ENCODE assay signal across 14 mouse cellular contexts in the genomic region with DNA sequence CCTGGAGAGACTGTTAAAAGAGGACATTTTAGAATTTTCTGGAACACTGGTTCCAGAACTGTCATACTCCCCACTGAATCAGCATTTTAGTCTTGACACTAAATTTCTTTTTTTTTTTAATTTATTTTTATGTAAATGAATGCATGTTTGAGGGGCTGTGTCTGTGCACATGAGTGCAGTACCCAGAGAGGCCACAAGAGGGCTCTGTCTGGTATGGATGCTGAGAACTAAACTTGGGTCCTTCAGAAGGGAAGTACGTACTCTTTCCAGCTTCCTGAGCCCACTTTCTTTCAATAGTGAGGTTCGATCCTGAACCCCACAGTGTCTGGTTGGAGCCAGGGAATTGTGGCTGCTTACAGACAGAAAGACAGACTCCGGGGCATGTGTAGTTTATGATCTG. TPM values are rescaled to one million over a fixed set of nuclear protein-coding genes. Genes with fewer than 3 reads are reported as not detected.
DNase-seq lines count a peak whose midpoint lies in the region; ATAC-seq and TF ChIP-seq lines count a peak whose summit lies in the region.
"Had no signal": no experiment of that assay in that cellular context is flagged by ENCODE, and none has a peak within 500 bp of the region (broad histone marks: within the 10 kb centered on the region; RNA-seq: fewer than 3 reads in every experiment).

No protein-coding gene starts in this region.

- no peak for DNase-seq in layer of hippocampus, adult 2 months (ENCODE audit: low spot score in 2 of 2)
- DNase-seq in layer of hippocampus, adult 8-10 months (ENCODE audit: low spot score in 2 of 2): no peak
- peak; percentile 23 for DNase-seq in CD4-positive helper T cell, adult 2 months (ENCODE audit: low read depth, low spot score)
- DNase-seq in MEL (ENCODE audit: low read depth, low spot score): peak; percentile 64
- no peak for DNase-seq in urinary bladder, postnatal 14 days (ENCODE audit: low spot score)
- DNase-seq: adrenal gland, adult 2 months; kidney, postnatal 14 days; liver, embryonic 13.5 days; retina, postnatal 1 day had no signal

- no peaks in the 10 kb centered on the region for H3K36me3 ChIP-seq in MEL (ENCODE audit: control insufficient read depth in 1 of 2, insufficient read depth in 2 of 2, low read length in 2 of 2)
- no peaks in the 10 kb centered on the region for H3K36me3 ChIP-seq in small intestine, adult 2 months (ENCODE audit: control insufficient read depth, insufficient read depth, low read length)
- H3K36me3 ChIP-seq: forebrain, embryonic 12.5 days; liver, embryonic 13.5 days had no signal

- H3K4me3 ChIP-seq in layer of hippocampus, adult 2 months: no peak overlapping the region
- no peak overlapping the region for H3K4me3 ChIP-seq in MEL (ENCODE audit: control insufficient read depth in 1 of 2, insufficient read depth in 1 of 2, low read depth in 2 of 2, low read length in 2 of 2)
- H3K4me3 ChIP-seq in small intestine, adult 2 months (ENCODE audit: low read depth, low read length): no peak overlapping the region
- H3K4me3 ChIP-seq: forebrain, embryonic 12.5 days; liver, embryonic 13.5 days had no signal

- H3K27me3 ChIP-seq in MEL (ENCODE audit: control insufficient read depth in 1 of 2, insufficient read depth in 2 of 2, low read length in 2 of 2): no peaks in the 10 kb centered on the region
- H3K27me3 ChIP-seq in small intestine, adult 2 months (ENCODE audit: control insufficient read depth, insufficient read depth, low read length): no peaks in the 10 kb centered on the region
- H3K27me3 ChIP-seq: forebrain, embryonic 12.5 days had no signal

- WGBS in small intestine, adult 2 months: 96% methylated on average over 3 of the region's 3 CpGs

- H3K79me2 ChIP-seq in MEL (ENCODE audit: control insufficient read depth, insufficient read depth, low read length, poor library complexity): no peaks in the 10 kb centered on the region

- no peak overlapping the region for H3K9ac ChIP-seq in MEL (ENCODE audit: control insufficient read depth, low read depth, low read length, poor library complexity, severe bottlenecking)
- H3K9ac ChIP-seq: forebrain, embryonic 12.5 days; liver, embryonic 13.5 days had no signal

- H3K4me1 ChIP-seq in MEL (ENCODE audit: control insufficient read depth in 1 of 2, insufficient read depth in 2 of 2, low read length in 2 of 2): no peaks in the 10 kb centered on the region; a peak in 1 of 4 replicates
- H3K4me1 ChIP-seq in small intestine, adult 2 months (ENCODE audit: control insufficient read depth, insufficient read depth, insufficient read length, low read length): no peaks in the 10 kb centered on the region; the same call in 1 of the 2 replicates
- H3K4me1 ChIP-seq: liver, embryonic 13.5 days had no signal

- H3K27ac ChIP-seq in layer of hippocampus, adult 2 months: no peak overlapping the region
- no peak overlapping the region for H3K27ac ChIP-seq in MEL (ENCODE audit: control insufficient read depth, low read depth, low read length)
- no peak overlapping the region for H3K27ac ChIP-seq in small intestine, adult 2 months (ENCODE audit: insufficient read depth, low read depth, low read length)
- H3K27ac ChIP-seq: forebrain, embryonic 12.5 days; liver, embryonic 13.5 days had no signal

- TF ChIP-seq CTCF in layer of hippocampus, adult 2 months (conservative IDR thresholded peaks at IDR 0.05): peak; percentile 70
- peak; percentile 51 to 72 (median 61) for TF ChIP-seq CTCF in MEL (IDR thresholded peaks at IDR 0.05 in 2 of 3, conservative IDR thresholded peaks at IDR 0.05 in 1 of 3; ENCODE audit: control insufficient read depth in 1 of 3, insufficient read depth in 1 of 3, low read depth in 2 of 3, low read length in 3 of 3, poor library complexity in 1 of 3, severe bottlenecking in 1 of 3)
- peak; percentile 45; the same call in 1 of the 2 replicates for TF ChIP-seq CTCF in small intestine, adult 2 months (IDR thresholded peaks at IDR 0.05; ENCODE audit: extremely low read depth, insufficient read length, insufficient replicate concordance, low read depth, low read length)

- H3K9me3 ChIP-seq in MEL (replicated peaks; ENCODE audit: insufficient read depth, low read length): no peaks in the 10 kb centered on the region

- TF ChIP-seq EP300 in MEL (IDR thresholded peaks at IDR 0.05; ENCODE audit: low read depth in 1 of 2, low read length in 2 of 2): no peak

- TF ChIP-seq POLR2A in MEL (IDR thresholded peaks at IDR 0.05; ENCODE audit: control insufficient read depth in 1 of 2, insufficient read depth in 1 of 2, low read depth in 1 of 2, low read length in 2 of 2, poor library complexity in 1 of 2): no peak
- no peak for TF ChIP-seq POLR2A in small intestine, adult 2 months (IDR thresholded peaks at IDR 0.05; ENCODE audit: low read depth, low read length)

- ATAC-seq in monocyte, adult 5-6 weeks (replicated peaks; ENCODE audit: insufficient number of reproducible peaks, low FRiP score, low TSS enrichment, poor library complexity, severe bottlenecking): no peak

- no peak; the same call in 1 of the 2 replicates for TF ChIP-seq RAD21 in MEL (IDR thresholded peaks at IDR 0.05; ENCODE audit: low read depth, low read length)

TF ChIP-seq in MEL, 35 proteins besides CTCF, POLR2A, EP300 and RAD21:
- TF ChIP-seq SMC3 (IDR thresholded peaks at IDR 0.05; ENCODE audit: low read depth, low read length): peak; percentile 39
- TF ChIP-seq MYB (IDR thresholded peaks at IDR 0.05; ENCODE audit: low read depth, low read length): no peak
- no peak for TF ChIP-seq USF1 (IDR thresholded peaks at IDR 0.05; ENCODE audit: low read depth, low read length)

RNA-seq across cellular contexts. Expression of a gene that starts 12.6 kb away (rescaled TPM):
- total RNA-seq in layer of hippocampus, adult 2 months (2021): not detected
- total RNA-seq in layer of hippocampus, adult 8-10 months (2022): not detected
- 0.42 and 0.52 TPM in 2 replicates for total RNA-seq in MEL (2012; rRNA removed)
- polyA plus RNA-seq in MEL (2012; ENCODE audit: insufficient read depth in 1 of 2, insufficient read length in 2 of 2, low read depth in 1 of 2, low replicate concordance in 2 of 2, missing spikeins in 1 of 2): under 1 TPM in 1 of 2 experiments, not detected in 1; 0.11 TPM
- polyA plus RNA-seq in small intestine, adult 2 months (2012; rRNA removed): not detected in 2 replicates
- not detected in 3 replicates for total RNA-seq in monocyte, adult 5-6 weeks (2017)
- total RNA-seq: adrenal gland, adult 2 months had no signal
- polyA plus RNA-seq: adrenal gland, adult 2 months; forebrain, embryonic 12.5 days; heart, embryonic 14.5 days; liver, embryonic 13.5 days; urinary bladder, adult 2 months had no signal

Comparison
In these comparisons a context has a peak if more than half of its experiments do, and no peak if none do; other contexts are left out.
1. DNase-seq: peak in CD4-positive helper T cell, adult 2 months (single experiment) and MEL (single experiment); none in layer of hippocampus, adult 2 months (0 of 2), layer of hippocampus, adult 8-10 months (0 of 2) and urinary bladder, postnatal 14 days (single experiment).
2. Peak in every context shown above with its lines, with median percentiles within 50 percentile points of each other: CTCF ChIP-seq.